Mouse (Mus musculus) hindbrain, embryonic 12.5 days (tissue): ENCODE data around the gene Svs5. TPM values are rescaled to one million over a fixed set of nuclear protein-coding genes. Genes with fewer than 3 reads are reported as not detected.

Experiments used
- ATAC-seq: fragments of 200-750 bp; cut with Nextera tagmentation; 2 replicates; pipeline ENCODE4 v1.8.0; 2017; ENCODE audit warnings: moderate TSS enrichment; ENCODE audit not compliant: low FRiP score
- H3K27ac ChIP-seq: fragments of 300-500 bp; sonication (generic); 2 replicates; pipeline ENCODE4 v1.5.1; 2016; ENCODE audit warnings: mild to moderate bottlenecking
- H3K27me3 ChIP-seq: fragments of 300-500 bp; sonication (generic); 2 replicates; pipeline ENCODE4 v1.6.1; 2016; ENCODE audit warnings: mild to moderate bottlenecking
- H3K36me3 ChIP-seq: fragments of 300-500 bp; sonication (generic); 2 replicates; pipeline ENCODE4 v1.6.1; 2016; ENCODE audit warnings: mild to moderate bottlenecking
- H3K4me1 ChIP-seq: fragments of 300-500 bp; sonication (generic); 2 replicates; pipeline ENCODE4 v1.6.1; 2016
- H3K4me2 ChIP-seq: fragments of 300-500 bp; sonication (generic); replicated peaks from 2 replicates; pipeline ENCODE4 v1.6.1; 2016; ENCODE audit warnings: mild to moderate bottlenecking
- H3K4me3 ChIP-seq: fragments of 300-500 bp; sonication (generic); 2 replicates; pipeline ENCODE4 v1.5.1; 2016; ENCODE audit warnings: mild to moderate bottlenecking
- H3K9ac ChIP-seq: fragments of 300-500 bp; sonication (generic); 2 replicates; pipeline ENCODE4 v1.6.1; 2016; ENCODE audit warnings: mild to moderate bottlenecking, moderate library complexity
- H3K9me3 ChIP-seq: fragments of 300-500 bp; sonication (generic); replicated peaks from 2 replicates; pipeline ENCODE4 v1.6.1; 2016; ENCODE audit warnings: mild to moderate bottlenecking
- WGBS: fragments of 180-500 bp; shearing (Covaris S2); methylation state at CpG from one replicate; pipeline ENCODE4 v1.1.7; 2016; 5-methylcytosine and 5-hydroxymethylcytosine counted together
- polyA plus RNA-seq: library from polyadenylated mRNA; unstranded; fragments of >200 nt; fragmentation: Nextera tagmentation; extraction: Ambion mirVana; gene quantifications from 2 replicates; pipeline ENCODE4 v1.2.1, GENCODE M21; 2016

Gene Svs5
- polyA plus RNA-seq, 1 experiment from 2014 or later: not detected

GRCm38 (mm10) chr2:164359031-164359430 is 26.5 kb downstream of the Svs5 start:
- H3K27me3 ChIP-seq: 0 out of 2 replicates have a peak, but pooled peaks cover 2% of the 10 kb centered on the region
- ATAC-seq: no peak
- H3K4me1 ChIP-seq: peaks cover 7% of the 10 kb centered on the region; the same call in 1 of the 2 replicates
- H3K9ac ChIP-seq: no peak overlapping the region
- no peaks in the 10 kb centered on the region for H3K36me3 ChIP-seq
- 80% methylated on average over 5 of the region's 5 CpGs for WGBS
- H3K27ac ChIP-seq: no peak overlapping the region
- no peaks in the 10 kb centered on the region for H3K9me3 ChIP-seq
- no peak overlapping the region for H3K4me2 ChIP-seq
- no peak overlapping the region for H3K4me3 ChIP-seq

GRCm38 (mm10) chr2:164359668-164360067 is 27.1 kb downstream of the Svs5 start:
- peaks cover 7% of the 10 kb centered on the region; the same call in 1 of the 2 replicates for H3K4me1 ChIP-seq
- no peaks in the 10 kb centered on the region for H3K9me3 ChIP-seq
- H3K9ac ChIP-seq: no peak overlapping the region
- H3K27me3 ChIP-seq: 0 out of 2 replicates have a peak, but pooled peaks cover 2% of the 10 kb centered on the region
- no peak overlapping the region for H3K27ac ChIP-seq
- WGBS: 74% methylated on average over 5 of the region's 5 CpGs
- H3K4me3 ChIP-seq: no peak overlapping the region
- no peak overlapping the region for H3K4me2 ChIP-seq
- no peaks in the 10 kb centered on the region for H3K36me3 ChIP-seq
- ATAC-seq: no peak

- 33% methylated on average over 13 of the region's 13 CpGs for WGBS
- Histone ChIP-seq H3K9me3 (no peaks in the 10 kb centered on the region), H3K27ac (no peak overlapping the region), H3K36me3 (no peaks in the 10 kb centered on the region), H3K27me3 (0 out of 2 replicates have a peak, but pooled peaks cover 2% of the 10 kb centered on the region), H3K4me1 (peaks cover 7% of the 10 kb centered on the region; the same call in 1 of the 2 replicates), H3K4me2 (no peak overlapping the region), H3K4me3 (no peak overlapping the region), H3K9ac (no peak overlapping the region; the same call in 1 of the 2 replicates)
- no peak for ATAC-seq
Measured at GRCm38 (mm10) chr2:164360974-164361657, 28.6 kb downstream of the Svs5 start.

GRCm38 (mm10) chr2:164366947-164367346 is 34.4 kb downstream of the Svs5 start:
- no peak overlapping the region for H3K4me3 ChIP-seq
- no peaks in the 10 kb centered on the region for H3K36me3 ChIP-seq
- no peaks in the 10 kb centered on the region for H3K4me1 ChIP-seq
- no peak for ATAC-seq
- H3K9me3 ChIP-seq: no peaks in the 10 kb centered on the region
- no peaks in the 10 kb centered on the region for H3K27me3 ChIP-seq
- no peak overlapping the region for H3K27ac ChIP-seq
- 70% methylated on average over 3 of the region's 3 CpGs for WGBS
- H3K4me2 ChIP-seq: no peak overlapping the region
- no peak overlapping the region for H3K9ac ChIP-seq

GRCm38 (mm10) chr2:164368620-164369105 is 36.1 kb downstream of the Svs5 start:
- Histone ChIP-seq H3K4me2 (no peak overlapping the region), H3K27me3 (no peaks in the 10 kb centered on the region), H3K9me3 (no peaks in the 10 kb centered on the region), H3K9ac (no peak overlapping the region), H3K4me3 (no peak overlapping the region), H3K36me3 (no peaks in the 10 kb centered on the region), H3K27ac (no peak overlapping the region), H3K4me1 (no peaks in the 10 kb centered on the region)
- WGBS: 76% methylated on average over 6 of the region's 6 CpGs
- no peak for ATAC-seq

- Histone ChIP-seq H3K27ac (no peak overlapping the region), H3K4me1 (no peaks in the 10 kb centered on the region), H3K9ac (no peak overlapping the region), H3K9me3 (no peaks in the 10 kb centered on the region), H3K4me3 (no peak overlapping the region), H3K27me3 (no peaks in the 10 kb centered on the region), H3K36me3 (no peaks in the 10 kb centered on the region), H3K4me2 (no peak overlapping the region)
- WGBS: 85% methylated on average over 3 of the region's 3 CpGs
- ATAC-seq: no peak
Measured at GRCm38 (mm10) chr2:164371371-164371770, 38.8 kb downstream of the Svs5 start.

GRCm38 (mm10) chr2:164372408-164373053 is 40.0 kb downstream of the Svs5 start:
- 30% methylated on average over 3 of the region's 3 CpGs for WGBS
- no peaks in the 10 kb centered on the region for H3K9me3 ChIP-seq
- no peak for ATAC-seq
- H3K27me3 ChIP-seq: no peaks in the 10 kb centered on the region
- no peaks in the 10 kb centered on the region for H3K36me3 ChIP-seq
- H3K4me2 ChIP-seq: no peak overlapping the region
- H3K4me3 ChIP-seq: no peak overlapping the region
- no peak overlapping the region for H3K27ac ChIP-seq
- H3K9ac ChIP-seq: no peak overlapping the region
- H3K4me1 ChIP-seq: no peaks in the 10 kb centered on the region

GRCm38 (mm10) chr2:164373187-164373586 is 40.6 kb downstream of the Svs5 start:
- Histone ChIP-seq H3K36me3 (no peaks in the 10 kb centered on the region), H3K27ac (no peak overlapping the region), H3K4me1 (no peaks in the 10 kb centered on the region), H3K4me2 (no peak overlapping the region), H3K9me3 (no peaks in the 10 kb centered on the region), H3K9ac (no peak overlapping the region), H3K4me3 (no peak overlapping the region), H3K27me3 (no peaks in the 10 kb centered on the region)
- no peak for ATAC-seq
- WGBS: 67% methylated on average over 4 of the region's 4 CpGs

GRCm38 (mm10) chr2:164377478-164378426 is 45.2 kb downstream of the Svs5 start:
- 88% methylated on average over 15 of the region's 15 CpGs for WGBS
- H3K27me3 ChIP-seq: no peaks in the 10 kb centered on the region
- no peak overlapping the region for H3K9ac ChIP-seq
- no peak overlapping the region for H3K4me3 ChIP-seq
- H3K36me3 ChIP-seq: no peaks in the 10 kb centered on the region
- H3K9me3 ChIP-seq: no peaks in the 10 kb centered on the region
- no peak for ATAC-seq
- H3K27ac ChIP-seq: no peak overlapping the region
- no peak overlapping the region for H3K4me2 ChIP-seq
- H3K4me1 ChIP-seq: no peaks in the 10 kb centered on the region

- no peak overlapping the region for H3K4me2 ChIP-seq
- 77% methylated on average over 8 of the region's 8 CpGs for WGBS
Measured at GRCm38 (mm10) chr2:164381726-164382125, 49.2 kb downstream of the Svs5 start.

GRCm38 (mm10) chr2:164382971-164383370 is 50.4 kb downstream of the Svs5 start:
- H3K9ac ChIP-seq: no peak overlapping the region
- peaks cover 8% of the 10 kb centered on the region for H3K27me3 ChIP-seq
- H3K36me3 ChIP-seq: no peaks in the 10 kb centered on the region
- WGBS: 84% methylated on average over 3 of the region's 3 CpGs
- H3K9me3 ChIP-seq: no peaks in the 10 kb centered on the region
- no peak for ATAC-seq
- no peak overlapping the region for H3K4me3 ChIP-seq
- peaks cover 14% of the 10 kb centered on the region for H3K4me1 ChIP-seq
- no peak overlapping the region for H3K27ac ChIP-seq
- no peak overlapping the region for H3K4me2 ChIP-seq

More at GRCm38 (mm10) chr2:164381726-164382125, 49.2 kb downstream of the Svs5 start:
- Histone ChIP-seq H3K27me3 (no peaks in the 10 kb centered on the region), H3K27ac (no peak overlapping the region), H3K9ac (no peak overlapping the region), H3K36me3 (no peaks in the 10 kb centered on the region), H3K9me3 (no peaks in the 10 kb centered on the region), H3K4me3 (no peak overlapping the region), H3K4me1 (peaks cover 14% of the 10 kb centered on the region)
- no peak for ATAC-seq
